Mouse (Mus musculus) myocyte (in vitro differentiated cells): Measurements from ENCODE around the gene Mon2. TPM values are rescaled to one million over a fixed set of nuclear protein-coding genes. Genes with fewer than 3 reads are reported as not detected.

Experiments
- H3K27me3 ChIP-seq: one replicate; pipeline ENCODE4 v1.6.1; 2011; ENCODE audit not compliant: control insufficient read depth, insufficient read depth, insufficient read length
- H3K36me3 ChIP-seq: one replicate; pipeline ENCODE4 v1.6.1; 2011; ENCODE audit not compliant: control insufficient read depth, insufficient read depth
- H3K4me2 ChIP-seq: one replicate; pipeline ENCODE4 v1.6.1; 2011; ENCODE audit warnings: low read depth, control low read depth
- H3K4me3 ChIP-seq: one replicate; pipeline ENCODE4 v1.5.1; 2011; ENCODE audit warnings: mild to moderate bottlenecking, control low read depth, moderate library complexity
- H3K79me2 ChIP-seq: one replicate; pipeline ENCODE4 v1.6.1; 2011; ENCODE audit not compliant: control insufficient read depth, insufficient read depth
- H3ac ChIP-seq: one replicate; pipeline ENCODE4 v1.6.1; 2011; ENCODE audit not compliant: control insufficient read depth, insufficient read length
- CEBPB ChIP-seq: IDR thresholded peaks from 2 replicates; pipeline ENCODE4 v1.6.1; 2011; ENCODE audit warnings: mild to moderate bottlenecking, moderate library complexity; ENCODE audit not compliant: poor library complexity, insufficient read depth, severe bottlenecking
- E2F4 ChIP-seq: IDR thresholded peaks from one replicate; pipeline ENCODE4 v1.6.1; 2011; ENCODE audit warnings: mild to moderate bottlenecking, control low read depth, moderate library complexity; ENCODE audit not compliant: insufficient read depth
- MAX ChIP-seq: IDR thresholded peaks from one replicate; pipeline ENCODE4 v1.6.1; 2011; ENCODE audit warnings: low read depth, mild to moderate bottlenecking, control low read depth
- MYOD1 ChIP-seq, 3 experiments: IDR thresholded peaks; one replicate each; pipeline ENCODE4 v1.6.1; 2011; ENCODE audit warnings: control low read depth in 2 of 3, low read depth in 2 of 3, mild to moderate bottlenecking in 2 of 3, moderate library complexity in 1 of 3; ENCODE audit not compliant: insufficient read length in 2 of 3, control insufficient read depth in 1 of 3
- MYOG ChIP-seq, 3 experiments: IDR thresholded peaks; one replicate each; pipeline ENCODE4 v1.6.1; 2011; ENCODE audit warnings: control low read depth in 2 of 3, low read depth in 2 of 3, mild to moderate bottlenecking in 2 of 3; ENCODE audit not compliant: insufficient read length in 2 of 3, control insufficient read depth in 1 of 3, insufficient read depth in 1 of 3
- POLR2A ChIP-seq: IDR thresholded peaks from one replicate; pipeline ENCODE4 v1.6.1; 2011; ENCODE audit warnings: low read depth, mild to moderate bottlenecking, control low read depth, moderate library complexity; ENCODE audit not compliant: insufficient read length
- POLR2AphosphoS2 ChIP-seq: IDR thresholded peaks from one replicate; pipeline ENCODE4 v1.6.1; 2011; ENCODE audit warnings: low read depth, control low read depth; ENCODE audit not compliant: insufficient read length
- REST ChIP-seq: IDR thresholded peaks from one replicate; pipeline ENCODE4 v1.6.1; 2011; ENCODE audit warnings: mild to moderate bottlenecking, control low read depth, moderate library complexity; ENCODE audit not compliant: insufficient read depth, insufficient read length
- SRF ChIP-seq: IDR thresholded peaks from one replicate; pipeline ENCODE4 v1.6.1; 2011; ENCODE audit warnings: low read depth; ENCODE audit not compliant: control insufficient read depth, insufficient read length
- TCF12 ChIP-seq: IDR thresholded peaks from one replicate; pipeline ENCODE4 v1.6.1; 2011; ENCODE audit warnings: mild to moderate bottlenecking, control low read depth; ENCODE audit not compliant: poor library complexity, insufficient read depth, severe bottlenecking
- TCF3 ChIP-seq: IDR thresholded peaks from one replicate; pipeline ENCODE4 v1.6.1; 2011; ENCODE audit warnings: low read depth, control low read depth; ENCODE audit not compliant: insufficient read length
- USF1 ChIP-seq: IDR thresholded peaks from one replicate; pipeline ENCODE4 v1.6.1; 2011; ENCODE audit warnings: low read depth, mild to moderate bottlenecking, control low read depth, moderate library complexity
- polyA plus RNA-seq: library from polyadenylated mRNA; unstranded; fragments of >200 nt; fragmentation: generic; extraction: Trizol; gene quantifications from one replicate; pipeline ENCODE4 v1.2.1, GENCODE M21; 2012; ENCODE audit warnings: missing spikeins

Gene Mon2
- 31.0 TPM for polyA plus RNA-seq

DNA sequence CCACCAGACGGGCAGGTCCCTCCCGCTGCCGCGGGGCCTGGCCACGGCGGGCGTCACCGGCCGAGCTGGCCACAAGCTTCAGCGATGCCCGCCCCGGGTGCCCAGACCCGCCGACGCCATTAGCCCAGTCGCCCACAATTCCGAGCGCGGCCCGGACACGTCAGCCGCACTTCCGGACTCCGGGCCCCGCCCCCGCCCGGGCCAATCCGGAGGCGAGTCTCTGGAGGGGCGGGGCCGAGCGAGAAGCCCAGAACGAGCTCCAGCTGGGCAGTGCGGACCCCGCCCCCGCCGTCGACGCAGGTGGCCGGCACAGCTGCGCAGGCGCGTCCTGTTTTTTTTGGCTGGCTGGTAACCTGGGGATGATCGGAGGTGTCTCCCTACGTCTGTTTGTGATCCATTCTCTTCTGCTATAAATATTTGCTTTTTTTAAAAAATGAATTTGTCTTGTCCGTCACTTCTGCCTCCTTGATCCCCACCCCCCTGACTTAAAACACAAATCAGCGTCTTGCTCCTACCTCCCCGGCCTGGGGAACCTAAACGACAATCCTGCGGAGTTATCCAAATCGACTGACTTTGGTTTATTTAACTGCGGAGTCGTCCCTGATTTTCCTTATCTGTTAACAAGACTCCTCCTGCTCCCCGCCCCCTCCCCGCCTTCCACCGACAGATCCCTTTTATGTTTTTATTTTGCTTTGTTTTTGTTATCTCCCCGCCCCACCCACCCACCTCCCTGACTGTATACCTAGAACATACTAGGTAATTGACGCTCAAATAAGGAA, at the start of gene Mon2:
Mon2 (minus strand) TSS at position 261 of the 779 bp plus-strand sequence.
- Histone ChIP-seq H3K79me2 (peaks cover 42% of the 10 kb centered on the region), H3K4me3 (peak within 1 kb of the TSS; percentile 63), H3K4me2 (peak within 1 kb of the TSS; percentile 97), H3K36me3 (no peaks in the 10 kb centered on the region), H3ac (peak within 1 kb of the TSS; percentile 98), H3K27me3 (peaks cover 5% of the 10 kb centered on the region)
- no peak for TF ChIP-seq E2F4
- TF ChIP-seq POLR2AphosphoS2, result peak; percentile 86
- TF ChIP-seq TCF3, result peak; percentile 42
- no peak for TF ChIP-seq SRF
- no peak for TF ChIP-seq CEBPB
- peak; percentile 80 for TF ChIP-seq POLR2A
- TF ChIP-seq TCF12, result no peak
- no peak for TF ChIP-seq REST
- TF ChIP-seq USF1, result no peak
- TF ChIP-seq MYOG (IDR thresholded peaks at IDR 0.05; ENCODE audit: control insufficient read depth in 1 of 3, insufficient read depth in 1 of 3, insufficient read length in 2 of 3, low read depth in 2 of 3), result peak in 2 of 3 experiments; percentile 73 to 83
- TF ChIP-seq MYOD1 (IDR thresholded peaks at IDR 0.05; ENCODE audit: control insufficient read depth in 1 of 3, insufficient read length in 2 of 3, low read depth in 2 of 3), result peak in 2 of 3 experiments; percentile 64 to 82

DNA sequence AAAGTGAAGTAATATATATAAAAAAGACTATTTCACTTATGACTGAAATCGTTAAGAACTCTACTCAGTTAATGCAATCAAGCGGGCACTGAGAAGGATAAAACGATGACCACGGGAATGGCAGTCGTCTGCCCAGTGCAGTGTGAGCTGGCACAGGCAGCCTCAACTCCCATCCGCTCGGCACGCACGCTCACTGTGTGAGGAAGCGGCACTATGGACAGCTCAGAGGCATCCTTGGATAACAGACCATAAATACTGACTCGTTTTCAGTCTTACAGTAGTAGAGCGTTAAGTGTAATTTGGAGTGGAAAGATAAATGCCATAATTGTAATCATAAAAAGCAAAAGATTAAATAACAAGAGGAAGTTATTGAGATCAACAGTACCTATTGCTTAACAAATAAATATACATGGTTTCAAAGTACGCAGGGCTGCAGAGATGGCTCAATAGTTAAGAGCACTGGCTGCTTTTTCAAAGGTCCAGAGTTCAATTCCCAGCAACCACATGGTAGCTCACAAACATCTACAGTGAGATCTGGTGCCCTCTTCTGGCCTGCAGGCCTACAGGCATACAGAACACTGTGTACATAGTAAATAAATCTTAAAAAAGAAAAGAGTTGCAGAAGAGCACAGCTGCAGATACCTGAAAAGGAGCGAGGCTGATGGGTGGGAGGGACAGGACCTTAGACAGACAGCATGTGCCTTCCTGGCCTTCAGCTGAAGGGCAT, 44.5 kb upstream of the Mon2 start:
- Histone ChIP-seq H3K79me2 (no peaks in the 10 kb centered on the region), H3K4me3 (no peak overlapping the region), H3ac (no peak overlapping the region), H3K4me2 (no peak overlapping the region), H3K27me3 (no peaks in the 10 kb centered on the region), H3K36me3 (peaks cover 55% of the 10 kb centered on the region)
- TF ChIP-seq POLR2AphosphoS2 (no peak), REST (no peak), POLR2A (no peak), SRF (no peak)

DNA sequence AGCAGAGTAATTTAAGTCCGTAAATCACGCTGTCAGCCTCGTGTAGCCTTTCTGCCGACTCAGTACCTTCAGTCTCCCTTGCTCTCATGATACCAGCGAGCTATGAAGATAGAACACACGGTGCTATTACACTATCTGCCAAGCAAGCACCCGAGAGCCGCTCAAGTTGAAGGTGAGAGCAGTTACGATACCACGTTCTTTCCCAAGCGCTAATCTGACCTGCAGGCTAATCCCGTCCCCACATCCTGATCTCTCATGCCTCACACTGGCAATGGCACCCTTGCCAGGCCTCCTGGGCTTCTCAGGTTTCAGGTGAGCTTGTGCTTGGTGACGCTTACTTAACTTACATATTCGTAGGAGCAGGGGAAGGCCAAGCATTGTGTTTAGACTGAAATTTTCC, 40.6 kb upstream of the Mon2 start:
- H3K36me3 ChIP-seq, result peaks cover 45% of the 10 kb centered on the region
- no peaks in the 10 kb centered on the region for H3K27me3 ChIP-seq
- H3K4me3 ChIP-seq, result no peak overlapping the region
- TF ChIP-seq MAX (no peak), SRF (no peak), TCF3 (no peak), USF1 (no peak), MYOD1 (IDR thresholded peaks at IDR 0.05; ENCODE audit: control insufficient read depth in 1 of 3, insufficient read length in 2 of 3, low read depth in 2 of 3) (no peak), POLR2A (no peak), CEBPB (no peak), E2F4 (no peak), MYOG (IDR thresholded peaks at IDR 0.05; ENCODE audit: control insufficient read depth in 1 of 3, insufficient read depth in 1 of 3, insufficient read length in 2 of 3, low read depth in 2 of 3) (no peak), POLR2AphosphoS2 (no peak), TCF12 (no peak), REST (no peak)
- no peaks in the 10 kb centered on the region for H3K79me2 ChIP-seq
- H3ac ChIP-seq, result no peak overlapping the region
- H3K4me2 ChIP-seq, result no peak overlapping the region

DNA sequence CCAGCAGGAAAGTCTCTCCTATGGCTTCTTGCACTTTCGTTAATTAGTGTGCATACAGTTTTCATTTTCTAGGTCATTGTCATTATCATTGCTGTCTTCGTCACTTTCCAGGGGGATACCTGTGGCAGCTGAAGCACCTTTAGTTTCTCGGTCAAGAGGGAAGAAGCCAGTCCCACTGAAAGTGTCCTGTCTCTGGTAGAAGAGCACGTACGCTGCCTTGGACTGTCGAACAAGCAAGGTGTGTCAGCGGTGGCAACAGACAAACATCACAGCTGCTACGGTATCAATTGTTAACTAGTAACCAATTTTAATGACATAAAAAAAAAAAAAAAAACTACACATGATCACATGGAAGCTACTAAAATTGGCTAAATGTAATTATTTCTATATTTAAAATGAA, 37.2 kb upstream of the Mon2 start:
- TF ChIP-seq POLR2AphosphoS2, result no peak
- no peak for TF ChIP-seq TCF3
- no peak for TF ChIP-seq E2F4
- TF ChIP-seq MAX, result no peak
- no peak for TF ChIP-seq REST
- no peak for TF ChIP-seq MYOD1 (IDR thresholded peaks at IDR 0.05; ENCODE audit: control insufficient read depth in 1 of 3, insufficient read length in 2 of 3, low read depth in 2 of 3)
- TF ChIP-seq MYOG (IDR thresholded peaks at IDR 0.05; ENCODE audit: control insufficient read depth in 1 of 3, insufficient read depth in 1 of 3, insufficient read length in 2 of 3, low read depth in 2 of 3), result no peak
- TF ChIP-seq TCF12, result no peak
- TF ChIP-seq SRF, result no peak
- no peak for TF ChIP-seq USF1
- no peak for TF ChIP-seq POLR2A
- no peak for TF ChIP-seq CEBPB
- H3K4me2 ChIP-seq, result no peak overlapping the region
- H3K36me3 ChIP-seq, result peaks cover 37% of the 10 kb centered on the region
- H3K4me3 ChIP-seq, result no peak overlapping the region
- H3K79me2 ChIP-seq, result no peaks in the 10 kb centered on the region
- no peak overlapping the region for H3ac ChIP-seq
- H3K27me3 ChIP-seq, result no peaks in the 10 kb centered on the region

DNA sequence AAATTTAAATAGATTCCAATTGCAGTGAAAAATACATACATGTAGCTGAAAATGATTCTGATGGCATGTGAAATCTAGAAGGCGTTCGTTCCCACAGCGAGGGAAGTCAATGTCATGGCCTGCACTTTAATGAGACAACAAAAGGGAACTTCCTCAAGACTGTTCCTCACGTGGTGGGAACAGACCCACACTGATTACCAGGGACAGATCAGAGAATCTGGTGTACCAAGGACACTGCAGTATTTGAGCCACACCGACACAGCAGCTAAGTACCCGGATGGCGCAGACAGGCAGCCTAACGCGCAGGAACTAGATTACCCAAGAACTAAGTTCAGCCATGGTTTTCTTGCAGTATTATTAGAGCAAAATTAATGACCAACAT, 36.5 kb upstream of the Mon2 start:
- Histone ChIP-seq H3K27me3 (no peaks in the 10 kb centered on the region), H3K79me2 (no peaks in the 10 kb centered on the region), H3K4me2 (no peak overlapping the region), H3K36me3 (peaks cover 34% of the 10 kb centered on the region), H3K4me3 (no peak overlapping the region), H3ac (no peak overlapping the region)
- no peak for TF ChIP-seq CEBPB
- no peak for TF ChIP-seq MYOG (IDR thresholded peaks at IDR 0.05; ENCODE audit: control insufficient read depth in 1 of 3, insufficient read depth in 1 of 3, insufficient read length in 2 of 3, low read depth in 2 of 3)
- no peak for TF ChIP-seq TCF12
- TF ChIP-seq TCF3, result no peak
- no peak for TF ChIP-seq REST
- no peak for TF ChIP-seq USF1
- no peak for TF ChIP-seq MAX
- no peak for TF ChIP-seq POLR2A
- no peak for TF ChIP-seq E2F4
- TF ChIP-seq POLR2AphosphoS2, result no peak
- TF ChIP-seq MYOD1 (IDR thresholded peaks at IDR 0.05; ENCODE audit: control insufficient read depth in 1 of 3, insufficient read length in 2 of 3, low read depth in 2 of 3), result no peak
- no peak for TF ChIP-seq SRF
